Comparison of ENCODE assay signal across 8 mouse cellular contexts in the genomic region with DNA sequence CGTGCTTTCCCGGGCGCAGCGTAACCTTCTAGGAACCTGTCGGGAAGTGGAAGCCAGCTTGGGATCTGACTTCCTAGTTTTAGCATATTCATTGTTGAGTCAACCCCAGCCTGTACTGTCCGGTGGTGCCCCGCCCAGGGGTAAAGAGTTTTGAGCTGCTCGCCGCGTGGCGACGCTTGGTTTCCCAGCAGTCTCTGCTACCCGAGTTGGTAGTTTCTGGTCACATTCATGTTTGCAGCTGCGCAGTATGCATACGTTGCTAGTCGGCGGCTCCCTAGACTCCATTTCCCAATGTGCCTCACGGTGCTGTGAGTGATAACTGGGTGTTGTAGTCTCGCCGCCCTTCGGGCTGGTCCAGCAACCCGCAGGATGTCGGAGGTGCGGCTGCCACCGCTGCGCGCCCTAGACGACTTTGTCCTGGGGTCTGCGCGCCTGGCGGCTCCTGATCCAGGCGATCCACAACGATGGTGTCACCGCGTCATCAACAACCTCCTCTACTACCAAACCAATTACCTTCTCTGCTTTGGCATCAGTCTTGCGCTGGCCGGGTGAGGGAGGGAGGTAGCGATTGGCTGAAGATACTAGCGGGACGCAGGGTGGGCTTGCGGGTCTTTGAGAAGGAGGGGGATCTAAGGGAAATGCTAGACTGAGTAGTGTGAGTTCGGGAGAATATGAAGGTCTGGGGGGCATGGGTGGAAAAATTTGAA. TPM values are rescaled to one million over a fixed set of nuclear protein-coding genes. Genes with fewer than 3 reads are reported as not detected.
DNase-seq lines count a peak whose midpoint lies in the region; ATAC-seq and TF ChIP-seq lines count a peak whose summit lies in the region.

A gene (plus strand): TSS at position 225 of the 707 bp plus-strand sequence.

- no peak for TF ChIP-seq EP300 in ES-Bruce4 (IDR thresholded peaks at IDR 0.05; ENCODE audit: insufficient read depth, low read depth, low read length)

- intact Hi-C loops in heart, postnatal 10 days (cut with DNase I), result no loop called here

- peak within 1 kb of the TSS; percentile 92 for H3K4me3 ChIP-seq in ES-Bruce4 (ENCODE audit: low read depth, low read length)
- H3K4me3 ChIP-seq in forebrain, embryonic 13.5 days, result peak within 1 kb of the TSS; percentile 48
- H3K4me3 ChIP-seq in neural tube, embryonic 15.5 days (replicated peaks), result peak within 1 kb of the TSS; percentile 49

- peak within 1 kb of the TSS; percentile 89 for H3K27ac ChIP-seq in ES-Bruce4 (ENCODE audit: insufficient read depth, low read length)
- no peak within 1 kb of the TSS for H3K27ac ChIP-seq in forebrain, embryonic 13.5 days
- H3K27ac ChIP-seq in neural tube, embryonic 15.5 days (replicated peaks), result peak within 1 kb of the TSS; percentile 79

- no peak for TF ChIP-seq POLR2A in ES-Bruce4 (IDR thresholded peaks at IDR 0.05; ENCODE audit: insufficient read depth, low read length)

- H3K9me3 ChIP-seq in ES-Bruce4 (replicated peaks; ENCODE audit: control insufficient read depth, insufficient read depth, low read length, poor library complexity, severe bottlenecking), result no peaks in the 10 kb centered on the region
- no peaks in the 10 kb centered on the region for H3K9me3 ChIP-seq in forebrain, embryonic 13.5 days (replicated peaks)
- H3K9me3 ChIP-seq in neural tube, embryonic 15.5 days (replicated peaks), result no peaks in the 10 kb centered on the region

- peak; percentile 96 for ATAC-seq in forebrain, embryonic 13.5 days
- peak; percentile 95 for ATAC-seq in neural tube, embryonic 15.5 days (ENCODE audit: low FRiP score)

- H3K9ac ChIP-seq in ES-Bruce4 (ENCODE audit: low read depth, poor library complexity, severe bottlenecking), result peak within 1 kb of the TSS; percentile 62
- H3K9ac ChIP-seq in forebrain, embryonic 13.5 days, result peak within 1 kb of the TSS; percentile 62
- peak within 1 kb of the TSS; percentile 57 for H3K9ac ChIP-seq in neural tube, embryonic 15.5 days (replicated peaks)

- H3K4me1 ChIP-seq in ES-Bruce4 (ENCODE audit: control insufficient read depth, insufficient read depth, low read length), result peaks cover 2% of the 10 kb centered on the region
- H3K4me1 ChIP-seq in forebrain, embryonic 13.5 days, result peaks cover 13% of the 10 kb centered on the region; the same call in 1 of the 2 replicates
- H3K4me1 ChIP-seq in neural tube, embryonic 15.5 days, result peaks cover 12% of the 10 kb centered on the region

- no peak for TF ChIP-seq CTCF in ES-Bruce4 (IDR thresholded peaks at IDR 0.05; ENCODE audit: low read depth, low read length)

- WGBS in forebrain, embryonic 13.5 days, result 15% methylated on average over 42 of the region's 42 CpGs
- WGBS in neural tube, embryonic 15.5 days, result 20% methylated on average over 41 of the region's 42 CpGs

- peak within 1 kb of the TSS; percentile 63 for H3K4me2 ChIP-seq in forebrain, embryonic 13.5 days
- peak within 1 kb of the TSS; percentile 60 for H3K4me2 ChIP-seq in neural tube, embryonic 15.5 days

- peak; percentile 70 for DNase-seq in c-Kit-positive CD71-positive TER-119-positive erythroid progenitor cells, embryonic 14.5 days (ENCODE audit: low spot score)
- DNase-seq in heart, postnatal 10 days, result peak; percentile 80 to 81
- peak; percentile 82 for DNase-seq in layer of hippocampus, adult 11-12 months (ENCODE audit: low spot score)
- peak; percentile 85 to 86 for DNase-seq in lung, adult 18-20 months
- peak; percentile 77 for DNase-seq in testis, postnatal 14 days (ENCODE audit: low spot score)

- no peaks in the 10 kb centered on the region; the same call in 1 of the 2 replicates for H3K36me3 ChIP-seq in ES-Bruce4 (ENCODE audit: control insufficient read depth, insufficient read depth, low read length, poor library complexity, severe bottlenecking)
- H3K36me3 ChIP-seq in forebrain, embryonic 13.5 days (ENCODE audit: poor library complexity, severe bottlenecking), result peaks cover 30% of the 10 kb centered on the region
- H3K36me3 ChIP-seq in neural tube, embryonic 15.5 days, result peaks cover 4% of the 10 kb centered on the region; the same call in 1 of the 2 replicates

- no peaks in the 10 kb centered on the region for H3K27me3 ChIP-seq in ES-Bruce4 (ENCODE audit: control insufficient read depth, insufficient read depth, low read length, poor library complexity, severe bottlenecking)
- no peaks in the 10 kb centered on the region for H3K27me3 ChIP-seq in forebrain, embryonic 13.5 days
- H3K27me3 ChIP-seq in neural tube, embryonic 15.5 days (replicated peaks), result no peaks in the 10 kb centered on the region

RNA-seq across cellular contexts. Expression of the gene that starts here (rescaled TPM):
- polyA plus RNA-seq in ES-Bruce4 (2011; ENCODE audit: insufficient read depth, insufficient read length, low read depth, missing spikeins), result 53.8 and 67.7 TPM in 2 replicates
- 91.9 and 93.3 TPM in 2 replicates for polyA plus RNA-seq in forebrain, embryonic 13.5 days (2015; fragmentation: Nextera tagmentation; extraction: Ambion mirVana)
- total RNA-seq in heart, postnatal 10 days (2021), result 10 to 100 TPM in 1 of 2 experiments, 1 to 10 TPM in 1; 9.4 to 10.6 TPM
- polyA plus RNA-seq in neural tube, embryonic 15.5 days (2015; fragmentation: Nextera tagmentation; extraction: Ambion mirVana), result 128 and 132 TPM in 2 replicates
